Mouse (Mus musculus): ENCODE measurements around the gene Myoz1.
"Not testable (repeated sequence)": the region's sequence is repeated elsewhere in the genome, so short reads cannot be mapped to it uniquely, and the experiment has no call there.

Gene Myoz1

DNA sequence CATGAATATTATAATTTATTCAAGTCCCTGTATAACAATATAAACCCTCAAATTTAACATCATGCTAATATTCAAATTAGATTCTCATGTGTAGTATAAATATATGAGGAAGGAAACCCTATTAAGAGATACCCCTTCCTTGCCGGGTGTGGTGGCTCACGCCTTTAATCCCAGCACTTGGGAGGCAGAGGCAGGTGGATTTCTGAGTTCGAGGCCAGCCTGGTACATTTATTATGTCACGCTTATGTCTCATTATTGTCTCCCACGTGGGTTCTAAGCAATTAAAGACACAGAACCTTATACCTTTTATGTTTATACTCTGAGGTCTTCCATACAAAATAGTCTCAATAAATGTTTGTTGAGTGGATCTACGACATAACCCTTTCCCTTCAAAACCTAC, 17.6 kb downstream of the Myoz1 start:
- no peak for DNase-seq (ENCODE audit: low spot score)

GRCm38 (mm10) chr14:20637818-20638574, 18.3 kb downstream of the Myoz1 start:
- no peak for DNase-seq (ENCODE audit: low spot score)

DNA sequence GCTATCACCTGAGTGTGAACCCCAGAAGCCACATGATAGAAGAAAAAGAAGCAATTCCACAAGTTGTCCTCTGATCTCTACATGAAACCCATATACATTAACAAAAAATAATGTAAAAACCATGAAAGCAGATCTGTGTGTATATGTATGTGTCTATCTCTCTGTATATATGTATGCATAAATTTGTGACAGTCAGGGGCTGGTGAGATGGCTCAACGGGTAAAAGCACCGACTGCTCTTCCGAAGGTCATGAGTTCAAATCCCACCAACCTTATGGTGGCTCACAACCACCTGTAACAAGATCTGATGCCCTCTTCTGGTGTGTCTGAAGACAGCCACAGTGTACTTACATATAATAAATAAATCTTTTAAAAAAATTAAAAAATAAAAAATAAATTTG, 19.4 kb downstream of the Myoz1 start:
- DNase-seq (ENCODE audit: low spot score) = not testable (repeated sequence)

GRCm38 (mm10) chr14:20635546-20635945, 20.8 kb downstream of the Myoz1 start:
- DNase-seq (ENCODE audit: low spot score) = no peak

DNA sequence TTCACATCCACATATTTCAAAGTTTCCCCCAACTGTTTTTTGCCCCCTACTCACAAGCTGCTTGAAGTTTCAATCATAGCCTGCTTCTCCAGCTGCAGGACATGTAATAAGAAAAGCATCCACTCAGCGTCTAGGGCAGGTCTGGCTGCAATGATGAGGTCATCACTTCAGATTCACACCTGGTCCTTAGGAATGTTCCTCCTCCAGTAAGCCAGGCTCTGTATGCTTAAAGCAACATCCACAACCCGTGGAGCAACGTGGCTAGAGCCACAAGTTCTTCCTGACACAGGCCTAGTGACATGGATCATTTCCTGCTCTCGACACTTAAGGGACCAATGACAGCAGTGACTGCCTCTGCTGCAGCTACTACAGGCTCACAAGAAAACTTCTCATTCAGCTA, 25.1 kb downstream of the Myoz1 start:
- DNase-seq (ENCODE audit: low spot score) = no peak

DNA sequence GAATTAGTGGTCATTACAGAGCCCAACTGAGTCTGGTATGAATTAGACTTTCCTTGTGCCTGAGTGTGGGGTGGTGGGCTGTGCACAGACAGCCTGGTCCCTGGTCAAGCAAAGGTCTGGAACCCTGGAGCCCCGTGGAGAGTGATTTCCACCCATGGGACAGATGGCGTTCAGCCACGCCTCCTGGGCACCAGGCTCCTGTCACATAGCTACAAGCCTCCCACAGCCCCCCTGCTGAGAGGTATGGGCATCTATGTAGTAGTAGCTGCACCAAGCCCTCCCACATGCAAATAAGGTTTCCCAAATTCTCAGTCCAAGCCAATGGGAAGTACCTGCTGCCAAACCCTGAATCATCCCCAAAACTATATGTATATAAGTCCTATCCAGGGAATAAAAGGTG, 29.4 kb downstream of the Myoz1 start:
- DNase-seq (ENCODE audit: low spot score) = no peak

DNA sequence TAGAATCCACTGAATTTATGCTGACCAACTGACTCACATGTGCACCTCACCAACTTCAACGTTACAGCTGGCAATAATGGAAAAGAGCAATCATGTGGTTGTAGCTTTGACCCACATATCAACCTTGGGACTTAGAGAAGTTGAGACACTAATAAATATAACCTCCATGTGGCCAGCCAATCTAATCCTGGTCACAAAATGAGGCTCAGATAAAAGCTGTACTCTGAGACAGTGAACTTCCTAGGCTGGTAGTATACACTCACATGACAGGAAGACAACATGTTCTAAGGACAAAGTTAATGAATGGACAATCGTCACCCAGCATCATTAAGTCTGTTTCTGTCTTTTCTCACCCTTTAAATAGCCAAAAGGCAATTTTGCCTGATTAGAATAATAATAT, 29.9 kb downstream of the Myoz1 start:
- DNase-seq (ENCODE audit: low spot score) = no peak

DNA sequence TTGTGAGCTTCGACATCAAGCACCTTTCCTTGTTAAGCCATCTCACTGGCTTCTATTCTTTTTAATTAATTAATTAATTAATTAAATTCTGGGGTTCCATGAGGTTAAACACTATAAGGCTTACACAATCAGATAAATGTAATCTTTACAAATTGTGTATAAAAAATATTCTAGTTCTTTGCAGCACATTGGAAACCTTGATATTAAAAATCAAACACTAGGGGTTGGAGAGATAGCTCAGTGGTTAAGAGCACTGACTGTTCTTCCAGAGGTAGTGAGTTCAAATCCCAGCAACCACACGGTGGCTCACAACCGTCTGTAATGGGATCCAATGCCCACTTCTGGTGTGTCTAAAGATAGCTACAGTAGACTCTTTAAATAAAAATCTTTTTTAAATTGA, 33.4 kb downstream of the Myoz1 start:
- no peak for DNase-seq (ENCODE audit: low spot score)

DNA sequence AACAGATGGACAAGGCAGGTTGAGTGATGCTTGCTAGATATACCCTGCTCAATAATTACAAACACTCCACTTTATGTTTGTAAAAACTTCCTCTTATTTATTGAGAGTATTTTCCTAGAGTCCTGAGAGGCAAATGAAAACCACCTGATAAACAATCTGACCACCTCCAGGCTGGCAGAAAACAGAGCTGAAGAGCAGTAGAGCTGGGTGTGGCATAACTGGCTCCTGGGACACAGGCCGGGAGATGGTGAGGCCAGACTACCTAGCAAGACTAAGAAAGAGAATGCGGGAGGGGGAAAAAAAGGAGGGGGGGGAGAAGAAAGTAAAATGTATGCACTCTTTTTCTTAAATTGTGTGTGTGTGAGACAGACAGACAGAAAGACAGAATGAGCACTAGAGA, 33.9 kb downstream of the Myoz1 start:
- no peak for DNase-seq (ENCODE audit: low spot score)

DNA sequence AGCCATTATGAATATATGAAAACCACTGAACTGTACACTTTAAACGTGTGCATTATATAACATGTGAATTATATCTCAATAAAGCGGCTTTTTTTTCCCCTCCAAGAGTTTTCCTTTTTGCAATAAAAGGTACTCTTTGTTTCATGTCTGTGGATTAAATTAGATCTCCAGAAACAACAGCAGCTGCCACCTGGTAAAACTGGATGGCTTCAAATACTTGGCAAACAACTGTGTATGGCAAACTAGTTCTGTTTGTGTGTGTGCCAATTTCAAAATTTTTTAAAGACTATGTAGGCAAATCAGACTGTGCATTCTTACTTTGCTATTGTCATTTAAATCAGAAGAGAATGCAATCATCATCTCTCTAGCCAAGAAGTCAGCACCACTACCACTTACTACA, 34.4 kb downstream of the Myoz1 start:
- no peak for DNase-seq (ENCODE audit: low spot score)

- DNase-seq (ENCODE audit: low spot score) = no peak
Measured at GRCm38 (mm10) chr14:20619131-20619530, 37.2 kb downstream of the Myoz1 start.

DNA sequence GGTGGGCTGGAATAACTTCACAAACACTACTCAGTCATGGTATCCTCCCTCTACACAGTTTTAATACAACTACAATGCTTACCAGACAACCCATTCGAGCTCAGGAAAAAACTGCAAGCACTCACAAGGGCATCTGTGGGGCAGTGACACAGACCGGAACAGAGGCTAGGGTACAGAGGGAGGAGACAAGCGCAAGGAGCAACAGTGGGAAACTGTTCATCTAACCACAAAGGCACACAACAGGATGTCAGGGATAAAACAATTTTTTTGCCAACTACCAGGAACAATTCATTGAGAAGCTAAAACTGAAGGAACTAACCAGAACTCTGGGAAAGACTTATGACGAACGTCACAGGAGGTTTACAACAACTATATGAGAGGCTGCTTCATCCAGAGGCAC, 38.1 kb downstream of the Myoz1 start:
- DNase-seq (ENCODE audit: low spot score) = no peak

DNA sequence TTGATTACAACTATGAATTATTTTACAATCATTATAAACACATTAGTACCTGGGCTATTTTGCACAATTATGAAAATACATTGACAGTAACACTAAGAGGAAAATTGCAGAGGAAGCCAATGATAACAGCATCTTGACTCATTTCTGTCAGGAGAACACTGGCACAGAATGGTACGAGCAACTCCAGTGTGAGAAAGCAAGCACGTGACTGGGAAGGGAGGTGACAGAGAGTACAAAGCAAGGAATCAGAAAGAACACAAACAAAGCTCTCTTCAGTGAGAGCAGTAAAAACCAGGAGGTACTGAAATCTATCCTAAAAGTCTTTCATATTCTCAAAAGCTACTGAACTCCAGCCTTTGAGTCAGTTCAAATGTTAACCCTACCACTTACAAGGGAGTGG, 39.9 kb downstream of the Myoz1 start:
- DNase-seq (ENCODE audit: low spot score) = no peak

DNA sequence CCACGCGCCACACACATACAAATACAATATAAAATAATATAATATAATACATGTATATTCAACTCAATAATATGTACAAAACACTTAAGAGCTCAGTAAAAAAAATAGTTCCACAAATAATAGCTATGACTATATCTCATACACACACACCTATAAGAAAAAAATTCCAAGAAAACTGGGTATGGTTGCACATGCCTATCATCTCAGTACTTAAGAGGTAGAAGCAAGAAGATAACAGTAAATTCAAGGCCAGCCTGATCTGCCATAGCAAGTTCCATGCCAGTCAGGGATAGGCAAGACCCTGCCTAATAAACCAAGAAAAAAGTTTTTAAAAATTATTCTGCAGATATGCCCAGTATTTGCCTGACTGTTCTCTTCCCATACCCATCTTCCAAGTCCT, 41.3 kb downstream of the Myoz1 start:
- DNase-seq (ENCODE audit: low spot score) = no peak

GRCm38 (mm10) chr14:20612820-20613219, 43.5 kb downstream of the Myoz1 start:
- DNase-seq (ENCODE audit: low spot score) = no peak

GRCm38 (mm10) chr14:20610146-20610545, 46.2 kb downstream of the Myoz1 start:
- no peak for DNase-seq (ENCODE audit: low spot score)

DNA sequence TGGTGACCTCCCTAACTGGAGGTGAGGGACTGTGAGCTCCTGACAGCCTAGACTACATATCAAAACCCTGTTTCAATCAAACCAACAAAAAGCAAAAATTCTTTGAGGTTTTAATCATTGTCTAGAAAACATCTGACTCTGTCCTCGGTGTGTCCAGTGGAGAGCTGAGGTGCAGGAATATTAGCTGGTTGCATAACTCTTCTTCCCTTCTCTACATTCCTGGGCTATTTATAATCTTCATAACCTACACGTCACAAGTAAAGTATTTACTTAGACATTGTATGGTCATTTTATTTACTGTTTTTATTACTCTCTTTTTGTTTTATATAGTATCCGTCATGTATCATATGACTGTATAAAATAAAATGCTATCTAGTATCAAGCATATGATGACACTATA, 46.8 kb downstream of the Myoz1 start:
- DNase-seq (ENCODE audit: low spot score) = no peak

- no peak for DNase-seq (ENCODE audit: low spot score)
Measured at GRCm38 (mm10) chr14:20607396-20608126, 48.8 kb downstream of the Myoz1 start.

- DNase-seq (ENCODE audit: low spot score) = no peak
Measured at GRCm38 (mm10) chr14:20601287-20601686, 55.1 kb downstream of the Myoz1 start.

DNA sequence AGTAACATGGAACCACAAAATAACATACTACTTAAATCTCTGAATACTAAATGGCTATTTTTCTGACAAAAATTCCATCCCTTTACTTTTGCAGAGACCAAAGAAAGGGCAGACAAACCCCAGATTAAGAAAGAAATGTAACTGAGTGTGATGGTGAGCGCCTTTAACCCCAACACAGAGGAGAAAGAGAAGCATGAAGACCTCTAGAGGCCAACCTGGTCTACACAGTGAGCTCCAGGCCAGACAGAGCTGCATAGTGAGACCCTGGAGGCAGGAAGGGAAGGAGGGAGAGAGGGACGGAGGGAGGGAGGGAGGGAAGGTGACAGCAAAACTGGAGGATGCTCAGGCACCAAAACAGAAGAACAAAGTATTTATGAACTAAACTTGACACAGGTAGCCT, 56.1 kb downstream of the Myoz1 start:
- DNase-seq (ENCODE audit: low spot score) = no peak

- DNase-seq (ENCODE audit: low spot score) = no peak
Measured at GRCm38 (mm10) chr14:20599542-20599941, 56.8 kb downstream of the Myoz1 start.

Data from urinary bladder, postnatal 10 days (tissue).